Mouse (Mus musculus) stomach, postnatal 0 days (tissue): Measurements from ENCODE around the gene Slc52a3.

Experiments
- CTCF ChIP-seq: IDR thresholded peaks from 2 replicates; pipeline ENCODE4 v1.5.1; 2016; ENCODE audit warnings: antibody characterized with exemption, low read depth, mild to moderate bottlenecking, moderate library complexity
- EP300 ChIP-seq: optimal IDR thresholded peaks from 2 replicates; pipeline ENCODE3; 2016; ENCODE audit warnings: antibody characterized with exemption

DNA sequence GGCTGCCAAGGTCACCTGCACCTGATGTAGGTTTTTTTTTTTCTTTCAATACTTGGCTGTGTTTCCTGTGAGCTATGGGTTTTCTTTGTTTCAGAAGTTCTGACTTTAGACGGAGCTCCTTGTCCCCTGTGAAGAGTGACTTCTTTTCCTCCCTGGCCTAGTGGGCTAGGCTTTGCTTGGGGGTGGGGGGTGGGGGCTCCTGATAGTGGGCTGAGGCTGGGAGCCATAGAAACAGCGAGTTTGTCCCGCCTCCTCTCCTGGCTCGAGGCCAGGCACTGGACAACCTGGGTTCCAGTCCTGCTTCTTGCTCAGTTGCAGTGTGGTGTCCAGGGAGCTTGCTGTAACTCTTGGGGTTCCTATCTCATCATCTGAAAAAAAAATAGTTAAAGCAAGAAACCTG is 19.7 kb downstream of the Slc52a3 start:
- TF ChIP-seq CTCF: no peak
- no peak for TF ChIP-seq EP300
